Mouse (Mus musculus) cortical plate, adult 2 months (tissue): ENCODE measurements around the gene Ccr9. TPM values are rescaled to one million over a fixed set of nuclear protein-coding genes. Genes with fewer than 3 reads are reported as not detected.
"Not testable (repeated sequence)": the region's sequence is repeated elsewhere in the genome, so short reads cannot be mapped to it uniquely, and the experiment has no call there.

Source experiments
- H3K27ac ChIP-seq: fragments of 200-500 bp; 2 replicates; pipeline ENCODE4 v1.5.1; 2012; ENCODE audit warnings: low read length, control low read depth, inconsistent platforms; ENCODE audit not compliant: insufficient read depth
- H3K4me1 ChIP-seq: fragments of 200-500 bp; 2 replicates; pipeline ENCODE4 v1.6.1; 2011; ENCODE audit warnings: low read length; ENCODE audit not compliant: control insufficient read depth, insufficient read depth
- H3K4me3 ChIP-seq: fragments of 200-500 bp; 2 replicates; pipeline ENCODE4 v1.5.1; 2011; ENCODE audit warnings: mild to moderate bottlenecking, low read length, control low read depth; ENCODE audit not compliant: insufficient read depth
- CTCF ChIP-seq: fragments of 200-500 bp; IDR thresholded peaks from 2 replicates; pipeline ENCODE4 v1.5.1; 2011; ENCODE audit warnings: mild to moderate bottlenecking, control low read depth, low read length; ENCODE audit not compliant: insufficient read depth; ENCODE audit errors: extremely low read depth
- POLR2A ChIP-seq: fragments of 200-500 bp; IDR thresholded peaks from 2 replicates; pipeline ENCODE4 v1.6.1; 2011; ENCODE audit warnings: mild to moderate bottlenecking, low read length, control low read depth; ENCODE audit not compliant: insufficient read depth; ENCODE audit errors: extremely low read depth
- polyA plus RNA-seq: library from polyadenylated mRNA; depleted of rRNA; stranded (reverse); fragments of >200 nt; gene quantifications from 2 replicates; pipeline ENCODE4 v1.2.3, GENCODE M21; 2012

Gene Ccr9
- polyA plus RNA-seq, 1 experiment = 0.17 TPM

DNA sequence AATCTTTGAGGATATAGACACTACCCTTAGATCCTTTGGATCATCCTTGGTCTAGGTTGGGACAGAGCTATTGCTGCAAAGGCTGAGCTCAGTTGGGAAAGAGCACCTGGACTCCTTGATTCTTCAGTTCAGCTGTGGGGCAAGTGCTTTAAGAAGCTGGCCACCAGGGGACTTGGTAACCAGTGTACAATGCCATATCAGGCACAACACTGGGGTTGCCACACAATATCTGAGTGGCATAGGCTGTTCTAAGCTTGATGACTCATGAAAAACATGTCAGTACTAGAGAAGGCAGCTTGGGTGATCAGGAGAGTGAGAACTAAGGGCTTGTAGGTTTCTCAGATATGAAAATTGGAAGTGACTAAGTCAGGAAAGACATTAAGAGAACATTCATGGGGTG lies 19.3 kb upstream of the Ccr9 start:
- no peaks in the 10 kb centered on the region for H3K4me1 ChIP-seq
- no peak overlapping the region for H3K27ac ChIP-seq
- TF ChIP-seq CTCF = no peak
- TF ChIP-seq POLR2A = no peak
- no peak overlapping the region for H3K4me3 ChIP-seq

GRCm38 (mm10) chr9:123659986-123660676 lies 18.1 kb upstream of the Ccr9 start:
- H3K4me1 ChIP-seq = not testable (repeated sequence)

DNA sequence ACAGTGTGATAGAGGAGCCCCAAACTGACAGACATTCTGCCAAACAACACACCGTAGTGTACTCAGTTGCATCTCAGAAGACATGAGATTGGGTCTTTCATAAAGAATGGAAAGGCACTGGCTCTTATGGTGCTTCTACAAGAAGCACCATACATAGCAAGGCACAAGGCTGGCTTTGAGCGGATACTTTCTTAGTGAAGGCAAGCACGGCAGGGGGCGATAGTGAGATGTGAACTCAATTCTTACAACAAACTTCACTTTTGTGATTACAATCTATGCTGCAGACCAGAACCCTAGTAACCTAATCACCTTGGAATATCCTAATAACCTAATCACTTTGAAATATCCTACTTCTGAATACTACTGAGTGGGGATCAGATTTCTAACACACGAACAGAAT lies 12.6 kb upstream of the Ccr9 start:
- no peak overlapping the region for H3K27ac ChIP-seq
- TF ChIP-seq POLR2A = no peak
- TF ChIP-seq CTCF = peak; percentile 37
- no peak overlapping the region for H3K4me3 ChIP-seq
- H3K4me1 ChIP-seq = no peaks in the 10 kb centered on the region

More at GRCm38 (mm10) chr9:123659986-123660676, 18.1 kb upstream of the Ccr9 start:
- not testable (repeated sequence) for H3K27ac ChIP-seq, H3K4me3 ChIP-seq

GRCm38 (mm10) chr9:123679198-123679597 lies 959 bp downstream of the Ccr9 start:
- Histone ChIP-seq H3K27ac (no peak overlapping the region), H3K4me3 (peak overlapping the region; percentile 23; the same call in 1 of the 2 replicates), H3K4me1 (no peaks in the 10 kb centered on the region)
- TF ChIP-seq CTCF (no peak), POLR2A (no peak)

- TF ChIP-seq CTCF (no peak), POLR2A (no peak)
- H3K27ac ChIP-seq = peak overlapping the region; percentile 29; the same call in 1 of the 2 replicates
- H3K4me1 ChIP-seq = no peaks in the 10 kb centered on the region
- H3K4me3 ChIP-seq = no peak overlapping the region
Observed at GRCm38 (mm10) chr9:123683704-123684103, 5.5 kb downstream of the Ccr9 start.

GRCm38 (mm10) chr9:123686206-123686605 lies 8.0 kb downstream of the Ccr9 start:
- no peak overlapping the region for H3K4me3 ChIP-seq
- no peaks in the 10 kb centered on the region for H3K4me1 ChIP-seq
- H3K27ac ChIP-seq = no peak overlapping the region
- TF ChIP-seq CTCF (no peak), POLR2A (no peak)

- Histone ChIP-seq H3K4me1 (no peaks in the 10 kb centered on the region), H3K4me3 (no peak overlapping the region), H3K27ac (no peak overlapping the region)
- TF ChIP-seq CTCF (no peak), POLR2A (no peak)
Observed at GRCm38 (mm10) chr9:123688227-123688626, 10.0 kb downstream of the Ccr9 start.

DNA sequence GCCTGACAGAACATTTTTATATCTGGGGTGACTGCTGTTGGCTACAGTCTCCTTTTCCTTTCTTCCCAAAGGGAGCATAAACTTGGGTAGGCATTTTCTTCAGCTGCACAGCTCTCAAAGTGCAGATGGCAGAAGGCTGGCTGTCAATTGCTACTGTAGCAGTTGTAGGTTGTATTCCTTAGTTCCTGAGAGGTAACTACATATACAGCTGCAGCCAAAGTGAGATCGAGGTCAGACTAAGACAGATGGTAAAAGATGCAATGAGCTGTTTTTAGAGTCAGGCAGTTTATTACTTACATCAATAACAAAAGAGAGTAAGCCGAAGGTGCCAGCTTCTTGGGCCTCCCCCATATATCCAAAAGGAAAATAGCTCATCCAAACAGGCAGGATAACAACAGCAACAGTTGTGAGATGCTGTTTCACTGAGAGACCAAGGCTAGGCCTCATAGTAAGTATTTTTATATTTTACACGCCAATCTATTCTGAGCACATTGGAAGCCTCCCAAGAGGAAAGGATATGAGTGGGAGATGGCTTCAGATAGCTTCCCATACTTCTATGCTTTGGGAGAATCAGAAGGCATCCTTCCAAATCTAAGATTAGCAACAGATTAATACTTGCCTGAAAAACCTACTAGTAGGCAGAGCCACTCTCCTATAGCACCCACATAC lies 17.5 kb downstream of the Ccr9 start:
- no peak overlapping the region for H3K4me3 ChIP-seq
- no peak for TF ChIP-seq POLR2A
- TF ChIP-seq CTCF = no peak
- H3K4me1 ChIP-seq = no peaks in the 10 kb centered on the region; the same call in 1 of the 2 replicates
- no peak overlapping the region for H3K27ac ChIP-seq

DNA sequence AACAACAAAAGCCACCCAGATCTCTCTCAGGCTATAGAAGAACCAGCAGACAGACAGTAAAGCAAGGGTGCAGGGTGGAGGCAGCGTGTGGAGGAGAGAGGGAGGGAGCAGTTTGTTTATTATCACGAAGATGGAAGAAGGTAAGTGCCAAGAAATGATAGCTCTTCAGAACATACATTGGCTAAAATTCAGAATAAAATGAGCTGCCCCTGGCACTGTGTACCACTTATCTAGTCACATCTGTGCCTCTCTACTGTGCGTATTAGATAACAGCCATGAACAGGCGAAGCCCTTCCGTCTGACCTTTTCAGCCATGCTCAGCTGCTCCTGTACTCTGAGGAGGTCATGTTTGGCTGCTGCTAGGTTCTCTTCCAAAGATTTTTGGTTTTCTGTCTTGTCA lies 23.6 kb downstream of the Ccr9 start:
- no peak for TF ChIP-seq CTCF
- no peak for TF ChIP-seq POLR2A
- Histone ChIP-seq H3K4me1 (no peaks in the 10 kb centered on the region), H3K4me3 (no peak overlapping the region), H3K27ac (no peak overlapping the region)

DNA sequence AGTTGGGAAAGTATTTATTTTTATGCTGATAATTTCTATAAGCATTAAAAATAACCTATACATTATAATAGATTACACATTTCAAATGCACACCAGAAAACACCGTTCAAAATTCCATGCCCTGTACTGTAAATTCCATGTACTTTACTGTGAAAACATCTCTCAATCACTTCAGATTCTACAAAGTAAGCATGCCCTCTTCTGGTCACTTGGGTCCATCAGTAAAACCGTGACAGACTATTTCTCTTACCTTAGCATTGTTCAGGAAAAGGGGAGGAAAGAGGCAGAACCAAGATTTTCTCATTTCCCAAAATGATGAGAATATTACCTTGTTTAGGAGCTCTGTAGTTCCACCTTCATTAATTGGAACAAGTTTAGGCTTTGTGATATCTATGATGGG lies 31.0 kb downstream of the Ccr9 start:
- H3K27ac ChIP-seq = no peak overlapping the region
- no peak for TF ChIP-seq POLR2A
- TF ChIP-seq CTCF = no peak
- no peak overlapping the region for H3K4me3 ChIP-seq
- no peaks in the 10 kb centered on the region for H3K4me1 ChIP-seq
